Mouse (Mus musculus) lung, adult 2 months (tissue): ENCODE measurements around the gene Atp11b.

ENCODE experiments used
- CTCF ChIP-seq: fragments of 200-500 bp; IDR thresholded peaks from 2 replicates; pipeline ENCODE4 v1.5.1; 2011; ENCODE audit warnings: mild to moderate bottlenecking, low read length, control low read depth; ENCODE audit not compliant: insufficient read depth
- POLR2A ChIP-seq: fragments of 200-500 bp; IDR thresholded peaks from 2 replicates; pipeline ENCODE4 v1.6.1; 2011; ENCODE audit warnings: low read depth, mild to moderate bottlenecking, control low read depth, low read length, borderline replicate concordance; ENCODE audit errors: extremely low read depth

- no peak for TF ChIP-seq CTCF
- TF ChIP-seq POLR2A, result no peak
Observed at GRCm38 (mm10) chr3:35897900-35898299, 144.0 kb downstream of the Atp11b start.
